Mouse (Mus musculus) liver, postnatal 0 days (tissue): ENCODE measurements around the gene Pex11a.

ENCODE experiments used
- CTCF ChIP-seq: sonication (generic); IDR thresholded peaks from 2 replicates; pipeline ENCODE4 v1.5.1; 2016; ENCODE audit warnings: antibody characterized with exemption, low read depth
- EP300 ChIP-seq: IDR thresholded peaks from 2 replicates; pipeline ENCODE4 v1.6.1; 2016; ENCODE audit warnings: antibody characterized with exemption, low read depth, mild to moderate bottlenecking

- TF ChIP-seq CTCF = no peak
- no peak for TF ChIP-seq EP300
Observed at GRCm38 (mm10) chr7:79702755-79703154, 40.2 kb downstream of the Pex11a start.
